Mouse (Mus musculus) CH12.LX (cell line): Measurements from ENCODE around the gene Dclk3.

Experiments used
- CTCF ChIP-seq, 2 experiments: IDR thresholded peaks in 1 of 2; conservative IDR thresholded peaks in 1 of 2; 2 replicates each; pipeline ENCODE4 v1.5.1; 2011 to 2012; ENCODE audit warnings: low read depth in 2 of 2, low read length in 2 of 2, improper control_type of control experiment in 1 of 2, inconsistent platforms in 1 of 2, mild to moderate bottlenecking in 1 of 2, moderate library complexity in 1 of 2
- HCFC1 ChIP-seq: IDR thresholded peaks from 2 replicates; pipeline ENCODE4 v1.6.1; 2012; ENCODE audit warnings: low read depth, mild to moderate bottlenecking, inconsistent platforms, low read length, improper control_type of control experiment
- MAFK ChIP-seq: IDR thresholded peaks from 2 replicates; pipeline ENCODE4 v1.6.1; 2011; ENCODE audit warnings: low read length, improper control_type of control experiment; ENCODE audit not compliant: insufficient replicate concordance
- POLR2AphosphoS2 ChIP-seq: IDR thresholded peaks from 2 replicates; pipeline ENCODE4 v1.6.1; 2011; ENCODE audit warnings: low read depth, low read length, improper control_type of control experiment
- UBTF ChIP-seq: IDR thresholded peaks from 2 replicates; pipeline ENCODE4 v1.6.1; 2012; ENCODE audit warnings: low read depth, mild to moderate bottlenecking, inconsistent platforms, low read length, improper control_type of control experiment, moderate library complexity

DNA sequence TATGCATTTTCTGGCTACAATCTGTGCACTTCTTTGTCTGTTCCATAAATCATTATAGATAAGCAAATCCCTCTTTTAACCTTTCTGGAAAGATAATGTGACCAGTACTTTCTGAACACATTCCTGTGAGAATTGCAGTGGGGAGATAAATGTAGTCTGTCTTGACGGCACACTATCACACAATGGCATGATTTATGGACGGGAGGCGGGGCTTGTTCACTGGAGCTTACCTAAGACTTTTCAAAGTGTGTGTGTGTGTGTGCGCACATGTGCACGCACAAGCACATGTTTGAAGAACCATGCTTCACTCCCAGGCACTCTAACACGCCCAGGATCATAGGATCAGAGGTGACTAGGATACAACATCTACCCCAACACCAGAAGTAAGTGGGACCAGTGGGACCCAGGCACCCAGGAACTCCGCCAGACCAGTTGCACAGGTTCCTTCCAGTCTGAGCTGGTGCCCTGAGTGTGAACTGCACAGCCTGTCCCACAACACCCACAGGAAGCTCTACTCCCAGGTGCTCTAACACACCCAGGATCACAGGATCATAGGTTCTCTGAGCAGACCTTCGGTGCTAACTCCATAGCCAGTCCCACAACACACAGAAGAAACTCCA lies 96.7 kb downstream of the Dclk3 start:
- TF ChIP-seq CTCF (conservative IDR thresholded peaks at IDR 0.05 in 1 of 2, IDR thresholded peaks at IDR 0.05 in 1 of 2; ENCODE audit: low read depth in 2 of 2, low read length in 2 of 2): no peak
- no peak for TF ChIP-seq MAFK
- no peak for TF ChIP-seq POLR2AphosphoS2
- TF ChIP-seq HCFC1: no peak
- TF ChIP-seq UBTF: no peak
